Mouse (Mus musculus): ENCODE measurements around the gene Vdr. TPM values are rescaled to one million over a fixed set of nuclear protein-coding genes. Genes with fewer than 3 reads are reported as not detected.

The Vdr gene
- polyA plus RNA-seq (2015; fragmentation: Illumina TruSeq; extraction: RNeasy Lipid Tissue Mini Kit (QIAGEN cat#74804); ENCODE audit: low read depth, low replicate concordance) = 0.31 TPM

DNA sequence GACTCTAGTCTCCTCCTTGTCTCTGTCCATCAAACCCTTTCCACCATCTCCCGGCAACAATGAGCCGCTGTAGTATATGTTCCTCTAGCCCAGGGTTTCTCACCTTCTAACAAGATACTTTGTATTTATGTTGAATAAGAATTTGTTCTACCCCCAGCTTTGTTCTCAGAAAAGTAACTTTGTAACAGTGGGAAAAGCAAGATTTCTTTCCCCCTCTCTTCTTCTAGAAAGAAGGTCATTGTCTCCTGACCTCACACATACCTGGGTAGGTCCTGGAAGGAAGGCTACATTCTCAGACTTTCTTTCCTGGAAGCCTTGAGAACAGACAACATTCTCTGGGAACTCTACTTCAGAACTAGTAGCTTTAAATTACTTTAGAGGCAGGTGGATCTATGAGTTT, at the start of gene Vdr:
Gene Vdr (minus strand): TSS at position 101 of the 400 bp plus-strand sequence.

DNA sequence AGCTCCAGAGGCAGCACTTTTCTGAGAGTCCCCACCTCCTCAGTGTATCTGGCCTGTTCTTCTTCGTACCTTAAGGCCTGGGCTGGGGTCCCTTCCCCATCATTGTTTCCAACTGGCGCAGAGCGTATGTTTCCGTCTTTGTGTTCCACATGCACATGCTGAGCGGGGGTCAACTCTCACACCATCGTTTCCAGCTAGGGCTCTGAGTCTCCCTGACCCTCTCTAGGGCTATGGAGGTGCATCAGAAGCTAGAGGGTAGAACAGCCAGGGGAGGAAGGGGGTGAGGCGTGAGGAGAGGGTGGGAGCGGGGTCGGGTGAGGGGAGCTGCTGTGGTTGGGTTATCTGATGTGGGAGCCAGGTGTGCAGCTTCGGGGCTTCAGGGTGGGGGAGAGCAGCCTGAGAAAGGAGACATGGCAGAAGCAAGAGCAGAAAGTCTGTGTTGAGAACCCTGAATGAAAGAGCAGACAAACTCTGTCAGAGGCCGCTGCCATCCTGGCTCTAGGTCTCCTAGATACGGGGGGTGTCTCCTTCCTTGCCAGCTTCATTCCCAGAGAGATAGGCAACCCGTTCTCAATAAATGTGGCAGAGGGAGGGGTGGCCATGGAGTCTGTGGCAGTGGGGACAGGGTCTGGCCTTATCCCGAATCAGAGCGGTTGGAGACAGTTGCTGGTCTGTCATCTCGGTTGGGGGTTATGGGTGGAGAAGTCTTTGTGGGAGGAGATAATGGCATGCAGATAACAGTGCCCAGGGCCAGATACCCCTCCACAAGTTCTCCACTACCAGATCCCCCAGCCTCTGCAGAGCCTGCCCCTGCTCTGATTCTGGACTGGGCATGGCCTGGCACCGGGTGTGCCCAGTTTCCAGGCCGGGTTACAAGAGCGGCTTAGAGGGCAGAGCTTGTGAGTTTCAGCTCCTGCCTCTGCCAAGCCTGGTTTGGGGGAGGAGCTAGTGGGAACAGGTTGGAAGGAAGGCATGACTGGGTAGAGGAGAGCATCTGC, 66.1 kb downstream of the Vdr start, which contains the start of gene Hdac7:
Gene Hdac7 (minus strand): TSS at position 466 of the 998 bp plus-strand sequence.

Other genes starting within 250 kb of the Vdr start
- gene Rpap3, start 204.8 kb downstream of the Vdr start, polyA plus RNA-seq (2015; fragmentation: Illumina TruSeq; extraction: RNeasy Lipid Tissue Mini Kit (QIAGEN cat#74804); ENCODE audit: low read depth, low replicate concordance) = 26.2 TPM
- gene Endou, start 179.3 kb downstream of the Vdr start, polyA plus RNA-seq (2015; fragmentation: Illumina TruSeq; extraction: RNeasy Lipid Tissue Mini Kit (QIAGEN cat#74804); ENCODE audit: low read depth, low replicate concordance) = 5.8 TPM
- gene Rapgef3, start 142.7 kb downstream of the Vdr start, polyA plus RNA-seq (2015; fragmentation: Illumina TruSeq; extraction: RNeasy Lipid Tissue Mini Kit (QIAGEN cat#74804); ENCODE audit: low read depth, low replicate concordance) = 26.4 TPM
- gene Slc48a1, start 132.1 kb downstream of the Vdr start, polyA plus RNA-seq (2015; fragmentation: Illumina TruSeq; extraction: RNeasy Lipid Tissue Mini Kit (QIAGEN cat#74804); ENCODE audit: low read depth, low replicate concordance) = 184 TPM
- 26.7 TPM for gene Hdac7, start 66.1 kb downstream of the Vdr start, polyA plus RNA-seq (2015; fragmentation: Illumina TruSeq; extraction: RNeasy Lipid Tissue Mini Kit (QIAGEN cat#74804); ENCODE audit: low read depth, low replicate concordance)
- gene Tmem106c, start 53.6 kb upstream of the Vdr start, polyA plus RNA-seq (2015; fragmentation: Illumina TruSeq; extraction: RNeasy Lipid Tissue Mini Kit (QIAGEN cat#74804); ENCODE audit: low read depth, low replicate concordance) = 48.7 TPM
- gene Col2a1, start 94.1 kb upstream of the Vdr start, polyA plus RNA-seq (2015; fragmentation: Illumina TruSeq; extraction: RNeasy Lipid Tissue Mini Kit (QIAGEN cat#74804); ENCODE audit: low read depth, low replicate concordance) = 0.76 TPM
- gene Pfkm, start 182.0 kb upstream of the Vdr start, polyA plus RNA-seq (2015; fragmentation: Illumina TruSeq; extraction: RNeasy Lipid Tissue Mini Kit (QIAGEN cat#74804); ENCODE audit: low read depth, low replicate concordance) = 317 TPM
- 8.4 TPM for gene Senp1, start 183.1 kb upstream of the Vdr start, polyA plus RNA-seq (2015; fragmentation: Illumina TruSeq; extraction: RNeasy Lipid Tissue Mini Kit (QIAGEN cat#74804); ENCODE audit: low read depth, low replicate concordance)

Data from brain, adult 10 weeks (tissue).